Mouse (Mus musculus): ENCODE data around the gene Lrrc2.

DNA sequence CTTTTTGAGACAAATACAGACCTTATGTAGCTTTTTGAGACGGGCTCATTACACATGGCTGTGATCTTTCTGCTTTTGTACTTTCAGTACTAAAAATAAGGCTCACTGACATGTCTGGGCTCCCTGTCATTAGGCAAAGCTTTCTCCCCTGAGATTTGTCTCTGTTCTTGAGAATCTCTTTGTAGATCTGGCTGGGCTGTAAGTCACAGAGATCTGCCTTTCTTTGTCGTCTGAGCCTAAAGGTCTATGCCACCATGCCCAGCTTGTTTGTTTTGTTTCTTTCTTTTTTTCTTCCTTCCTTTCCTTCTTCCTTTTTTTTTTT, 14.5 kb downstream of the Lrrc2 start:
- TF ChIP-seq CTCF (IDR thresholded peaks at IDR 0.05; ENCODE audit: extremely low read depth, insufficient read length, insufficient replicate concordance, low read depth, low read length), result no peak
- TF ChIP-seq POLR2A (IDR thresholded peaks at IDR 0.05; ENCODE audit: low read depth, low read length), result no peak
